Mouse (Mus musculus): Measurements from ENCODE around the gene Wdr13. TPM values are rescaled to one million over a fixed set of nuclear protein-coding genes. Genes with fewer than 3 reads are reported as not detected.

Gene Wdr13
- polyA plus RNA-seq, 1 experiment from 2014 or later = 19.8 TPM

Other genes starting within 250 kb of the Wdr13 start
- 23.4 and 25.7 TPM in 2 replicates for gene Slc35a2, start 248.9 kb downstream of the Wdr13 start, polyA plus RNA-seq (2016; fragmentation: Nextera tagmentation; extraction: Ambion mirVana)
- gene Pqbp1, start 233.6 kb downstream of the Wdr13 start, polyA plus RNA-seq (2016; fragmentation: Nextera tagmentation; extraction: Ambion mirVana) = 122 and 132 TPM in 2 replicates
- gene Timm17b, start 233.5 kb downstream of the Wdr13 start, polyA plus RNA-seq (2016; fragmentation: Nextera tagmentation; extraction: Ambion mirVana) = 174 and 178 TPM in 2 replicates
- gene Gm10491, start 225.1 kb downstream of the Wdr13 start, polyA plus RNA-seq (2016; fragmentation: Nextera tagmentation; extraction: Ambion mirVana) = not detected in 2 replicates
- gene Gm10490, start 223.3 kb downstream of the Wdr13 start, polyA plus RNA-seq (2016; fragmentation: Nextera tagmentation; extraction: Ambion mirVana) = 0.51 TPM in 1 of 2 replicates, not detected in the other
- gene Pcsk1n, start 213.1 kb downstream of the Wdr13 start, polyA plus RNA-seq (2016; fragmentation: Nextera tagmentation; extraction: Ambion mirVana) = 3.0 and 4.5 TPM in 2 replicates
- 0.28 TPM in 1 of 2 replicates, not detected in the other for gene Eras, start 204.3 kb downstream of the Wdr13 start, polyA plus RNA-seq (2016; fragmentation: Nextera tagmentation; extraction: Ambion mirVana)
- 55.7 and 58.4 TPM in 2 replicates for gene Hdac6, start 185.0 kb downstream of the Wdr13 start, polyA plus RNA-seq (2016; fragmentation: Nextera tagmentation; extraction: Ambion mirVana)
- 5.2 and 5.6 TPM in 2 replicates for gene Gata1, start 154.8 kb downstream of the Wdr13 start, polyA plus RNA-seq (2016; fragmentation: Nextera tagmentation; extraction: Ambion mirVana)
- gene Glod5, start 114.4 kb downstream of the Wdr13 start, polyA plus RNA-seq (2016; fragmentation: Nextera tagmentation; extraction: Ambion mirVana) = not detected in 2 replicates
- gene Suv39h1, start 58.1 kb downstream of the Wdr13 start, polyA plus RNA-seq (2016; fragmentation: Nextera tagmentation; extraction: Ambion mirVana) = 97.6 and 102 TPM in 2 replicates
- gene Was, start 42.4 kb downstream of the Wdr13 start, polyA plus RNA-seq (2016; fragmentation: Nextera tagmentation; extraction: Ambion mirVana) = 0.14 and 0.18 TPM in 2 replicates
- 424 and 444 TPM in 2 replicates for gene Rbm3, start 13.0 kb upstream of the Wdr13 start, polyA plus RNA-seq (2016; fragmentation: Nextera tagmentation; extraction: Ambion mirVana)
- gene Tbc1d25, start 43.3 kb upstream of the Wdr13 start, polyA plus RNA-seq (2016; fragmentation: Nextera tagmentation; extraction: Ambion mirVana) = 10.4 and 11.8 TPM in 2 replicates
- 25.8 and 35.2 TPM in 2 replicates for gene Ebp, start 60.6 kb upstream of the Wdr13 start, polyA plus RNA-seq (2016; fragmentation: Nextera tagmentation; extraction: Ambion mirVana)
- 13.0 and 13.1 TPM in 2 replicates for gene Porcn, start 73.6 kb upstream of the Wdr13 start, polyA plus RNA-seq (2016; fragmentation: Nextera tagmentation; extraction: Ambion mirVana)
- gene Ftsj1, start 119.5 kb upstream of the Wdr13 start, polyA plus RNA-seq (2016; fragmentation: Nextera tagmentation; extraction: Ambion mirVana) = 50.5 and 52.4 TPM in 2 replicates
- 4.2 and 4.6 TPM in 2 replicates for gene Slc38a5, start 138.2 kb upstream of the Wdr13 start, polyA plus RNA-seq (2016; fragmentation: Nextera tagmentation; extraction: Ambion mirVana)
- gene Ssxb10, start 194.5 kb upstream of the Wdr13 start, polyA plus RNA-seq (2016; fragmentation: Nextera tagmentation; extraction: Ambion mirVana) = not detected in 2 replicates
- not detected in 2 replicates for gene Ssxb9, start 234.1 kb upstream of the Wdr13 start, polyA plus RNA-seq (2016; fragmentation: Nextera tagmentation; extraction: Ambion mirVana)